Mouse (Mus musculus): ENCODE measurements at regions not wholly inside any gene's neighbourhood (a gene's known extent, or its start where the extent isn't known, plus 50 kb on each side); places are given as distances from the start of the nearest gene placed in this dataset.
A peak's percentile ranks its signal among the peaks of the same experiment; 100 is the strongest.

DNA sequence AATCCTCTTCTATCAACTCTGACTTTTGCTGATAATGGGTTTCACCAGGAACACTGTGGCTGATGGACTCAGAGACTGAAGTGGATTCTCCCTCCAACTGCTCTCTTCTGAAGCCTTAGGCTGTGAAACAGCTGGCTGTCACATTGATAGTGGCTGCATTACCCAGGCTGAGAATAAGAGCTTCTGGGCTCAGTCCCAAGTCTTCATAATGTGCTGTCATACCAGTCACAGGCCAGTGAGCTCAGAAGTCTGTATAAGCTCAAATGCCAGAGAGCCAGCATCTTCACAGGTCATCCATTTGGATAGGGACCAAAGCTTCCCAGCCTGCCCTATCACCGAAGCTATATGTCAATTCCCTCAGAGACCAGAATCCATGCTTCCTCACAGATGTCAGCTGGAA is 91.9 kb upstream of the Isx start:
- Histone ChIP-seq H3K36me3 (ENCODE audit: control insufficient read depth, insufficient read depth) (no peaks in the 10 kb centered on the region), H3K4me1 (replicated peaks; ENCODE audit: control insufficient read depth, insufficient read depth, low read length) (no peaks in the 10 kb centered on the region), H3K27me3 (replicated peaks; ENCODE audit: control insufficient read depth, insufficient read depth, low read length) (no peaks in the 10 kb centered on the region), H3K9ac (replicated peaks; ENCODE audit: low read depth, low read length) (no peak overlapping the region), H3K4me3 (replicated peaks; ENCODE audit: low read length) (no peak overlapping the region), H3K4me2 (ENCODE audit: low read length) (no peak overlapping the region), H3K9me3 (ENCODE audit: control insufficient read depth, low read length) (peaks cover 5% of the 10 kb centered on the region; the same call in 1 of the 2 replicates), H3K27ac (ENCODE audit: low read length) (no peak overlapping the region)
- no peak for ATAC-seq
- 88% methylated on average over 1 of the region's 1 CpGs for WGBS

DNA sequence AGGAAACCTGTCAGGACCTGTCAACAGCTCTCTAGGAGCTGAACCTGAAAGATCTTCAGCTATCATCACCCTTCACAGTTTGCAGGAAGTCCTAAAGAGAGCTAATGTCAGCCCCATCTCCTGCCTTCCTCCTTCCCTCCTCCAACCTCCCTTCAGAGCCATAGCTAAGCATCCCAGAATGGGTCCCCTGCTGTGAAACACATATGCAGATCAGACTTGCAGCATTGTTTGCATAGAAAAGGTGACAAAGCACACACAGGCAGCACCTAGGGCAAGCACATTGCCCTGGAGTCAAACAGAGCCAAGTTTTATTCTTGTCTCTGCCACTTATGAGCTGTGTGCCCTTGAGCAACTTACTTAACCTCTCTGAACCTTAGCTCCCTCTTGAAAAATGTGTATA is 64.3 kb upstream of the Isx start:
- Histone ChIP-seq H3K9me3 (ENCODE audit: control insufficient read depth, low read length) (no peaks in the 10 kb centered on the region), H3K4me1 (replicated peaks; ENCODE audit: control insufficient read depth, insufficient read depth, low read length) (no peaks in the 10 kb centered on the region), H3K27me3 (replicated peaks; ENCODE audit: control insufficient read depth, insufficient read depth, low read length) (no peaks in the 10 kb centered on the region), H3K27ac (ENCODE audit: low read length) (no peak overlapping the region), H3K4me2 (ENCODE audit: low read length) (no peak overlapping the region), H3K36me3 (ENCODE audit: control insufficient read depth, insufficient read depth) (no peaks in the 10 kb centered on the region), H3K9ac (replicated peaks; ENCODE audit: low read depth, low read length) (no peak overlapping the region), H3K4me3 (replicated peaks; ENCODE audit: low read length) (no peak overlapping the region)
- ATAC-seq: no peak

DNA sequence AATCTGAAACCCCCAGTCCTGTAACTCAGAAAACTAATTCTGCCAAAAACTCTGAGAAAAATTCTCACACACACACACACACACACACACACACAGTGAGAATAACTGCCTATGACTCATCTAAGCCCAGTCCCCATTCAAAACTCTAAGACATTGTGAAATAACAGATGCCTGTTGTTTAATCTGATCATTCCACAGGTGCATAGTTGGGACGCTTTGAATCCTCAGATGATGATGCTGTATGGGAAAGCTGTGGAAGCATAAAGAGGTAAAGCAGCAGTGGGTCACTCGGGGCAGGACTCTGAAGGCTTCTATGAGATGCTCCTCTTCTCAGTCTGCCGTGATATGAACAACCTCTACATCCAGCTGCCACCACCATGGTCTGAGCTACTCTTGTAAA is 62.9 kb upstream of the Isx start:
- WGBS: 86% methylated on average over 3 of the region's 3 CpGs
- ATAC-seq: no peak
- Histone ChIP-seq H3K36me3 (ENCODE audit: control insufficient read depth, insufficient read depth) (no peaks in the 10 kb centered on the region), H3K4me1 (replicated peaks; ENCODE audit: control insufficient read depth, insufficient read depth, low read length) (no peaks in the 10 kb centered on the region), H3K9me3 (ENCODE audit: control insufficient read depth, low read length) (no peaks in the 10 kb centered on the region), H3K4me3 (replicated peaks; ENCODE audit: low read length) (no peak overlapping the region), H3K9ac (replicated peaks; ENCODE audit: low read depth, low read length) (no peak overlapping the region), H3K27me3 (replicated peaks; ENCODE audit: control insufficient read depth, insufficient read depth, low read length) (no peaks in the 10 kb centered on the region), H3K27ac (ENCODE audit: low read length) (no peak overlapping the region), H3K4me2 (ENCODE audit: low read length) (no peak overlapping the region)

DNA sequence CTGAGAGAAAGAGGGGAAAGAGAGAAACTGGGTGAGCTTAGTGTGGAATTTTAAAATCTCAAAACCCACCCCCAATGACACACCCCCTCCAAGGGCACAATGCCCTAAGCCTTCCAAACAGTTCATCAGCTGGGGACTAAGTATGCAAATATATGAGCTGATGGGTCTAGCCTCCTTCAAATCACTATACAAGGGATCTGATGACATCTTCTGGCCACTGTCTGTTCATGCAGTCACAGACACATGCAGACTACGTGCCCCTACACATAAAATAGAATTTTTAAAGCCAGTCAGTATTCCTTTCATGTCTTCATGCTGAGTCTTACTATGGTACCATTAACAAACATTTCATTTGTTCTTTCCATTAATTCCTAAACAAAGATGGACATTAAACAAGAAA is 54.5 kb upstream of the Isx start:
- Histone ChIP-seq H3K27me3 (replicated peaks; ENCODE audit: control insufficient read depth, insufficient read depth, low read length) (no peaks in the 10 kb centered on the region), H3K4me3 (replicated peaks; ENCODE audit: low read length) (no peak overlapping the region), H3K4me1 (replicated peaks; ENCODE audit: control insufficient read depth, insufficient read depth, low read length) (no peaks in the 10 kb centered on the region), H3K27ac (ENCODE audit: low read length) (no peak overlapping the region), H3K4me2 (ENCODE audit: low read length) (no peak overlapping the region), H3K9me3 (ENCODE audit: control insufficient read depth, low read length) (no peaks in the 10 kb centered on the region), H3K9ac (replicated peaks; ENCODE audit: low read depth, low read length) (no peak overlapping the region), H3K36me3 (ENCODE audit: control insufficient read depth, insufficient read depth) (no peaks in the 10 kb centered on the region)
- 0 out of 2 replicates have a peak, but pooled peaks have one; percentile 36 for ATAC-seq
- WGBS: 45% methylated on average over 1 of the region's 1 CpGs

DNA sequence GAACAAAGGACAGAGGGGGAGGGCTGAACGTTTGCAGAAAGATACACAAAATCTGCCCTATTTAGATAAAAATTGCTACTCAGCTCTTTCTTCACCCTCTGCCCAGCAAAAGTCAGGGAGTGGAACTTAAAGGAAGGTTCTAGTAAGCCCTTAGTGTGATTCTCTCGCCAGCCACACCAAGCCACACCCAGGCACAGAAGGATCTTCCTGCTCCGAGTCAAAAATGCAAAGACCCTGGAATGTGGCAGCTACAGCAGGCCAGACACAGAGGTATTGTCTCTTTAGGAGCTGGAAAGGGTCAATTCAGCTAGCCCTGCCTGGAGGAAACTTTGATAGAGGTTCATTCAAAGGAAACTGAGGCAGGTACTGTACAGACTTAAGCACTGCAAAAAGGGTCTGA is 52.3 kb upstream of the Isx start:
- Histone ChIP-seq H3K27ac (ENCODE audit: low read length) (no peak overlapping the region), H3K9me3 (ENCODE audit: control insufficient read depth, low read length) (no peaks in the 10 kb centered on the region), H3K4me2 (ENCODE audit: low read length) (no peak overlapping the region), H3K4me1 (replicated peaks; ENCODE audit: control insufficient read depth, insufficient read depth, low read length) (no peaks in the 10 kb centered on the region), H3K36me3 (ENCODE audit: control insufficient read depth, insufficient read depth) (no peaks in the 10 kb centered on the region), H3K27me3 (replicated peaks; ENCODE audit: control insufficient read depth, insufficient read depth, low read length) (no peaks in the 10 kb centered on the region), H3K4me3 (replicated peaks; ENCODE audit: low read length) (no peak overlapping the region), H3K9ac (replicated peaks; ENCODE audit: low read depth, low read length) (no peak overlapping the region)
- no peak for ATAC-seq
- WGBS: 29% methylated on average over 3 of the region's 3 CpGs

DNA sequence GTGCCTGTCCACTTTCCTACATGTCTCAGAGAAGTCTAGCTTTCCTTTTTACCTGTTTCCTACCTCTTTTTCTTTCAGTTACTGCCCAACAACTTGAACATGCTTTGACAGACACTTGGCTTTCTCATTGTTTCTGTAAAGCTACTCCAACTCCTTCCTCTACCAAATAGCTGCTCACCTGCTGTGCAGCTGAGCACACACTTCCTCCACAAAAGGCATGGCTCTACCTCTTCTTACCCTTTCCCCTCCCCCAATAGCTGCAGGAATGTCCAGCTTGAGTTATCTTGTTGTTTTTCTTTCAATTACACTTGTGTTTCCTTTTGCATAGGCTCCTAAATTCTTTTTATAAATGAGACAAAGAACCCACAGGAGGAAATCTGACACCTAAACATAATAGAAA is 50.7 kb upstream of the Isx start:
- H3K4me1 ChIP-seq (replicated peaks; ENCODE audit: control insufficient read depth, insufficient read depth, low read length): no peaks in the 10 kb centered on the region
- no peak overlapping the region for H3K4me3 ChIP-seq (replicated peaks; ENCODE audit: low read length)
- no peaks in the 10 kb centered on the region for H3K27me3 ChIP-seq (replicated peaks; ENCODE audit: control insufficient read depth, insufficient read depth, low read length)
- H3K27ac ChIP-seq (ENCODE audit: low read length): no peak overlapping the region
- no peaks in the 10 kb centered on the region for H3K9me3 ChIP-seq (ENCODE audit: control insufficient read depth, low read length)
- H3K4me2 ChIP-seq (ENCODE audit: low read length): no peak overlapping the region
- ATAC-seq: no peak
- H3K36me3 ChIP-seq (ENCODE audit: control insufficient read depth, insufficient read depth): no peaks in the 10 kb centered on the region
- no peak overlapping the region for H3K9ac ChIP-seq (replicated peaks; ENCODE audit: low read depth, low read length)

Measured in forebrain, embryonic 16.5 days (tissue).